Mouse (Mus musculus): ENCODE results near the gene Litaf. TPM values are rescaled to one million over a fixed set of nuclear protein-coding genes. Genes with fewer than 3 reads are reported as not detected.

The Litaf gene
- polyA plus RNA-seq, 1 experiment from 2014 or later: 39.6 TPM

DNA sequence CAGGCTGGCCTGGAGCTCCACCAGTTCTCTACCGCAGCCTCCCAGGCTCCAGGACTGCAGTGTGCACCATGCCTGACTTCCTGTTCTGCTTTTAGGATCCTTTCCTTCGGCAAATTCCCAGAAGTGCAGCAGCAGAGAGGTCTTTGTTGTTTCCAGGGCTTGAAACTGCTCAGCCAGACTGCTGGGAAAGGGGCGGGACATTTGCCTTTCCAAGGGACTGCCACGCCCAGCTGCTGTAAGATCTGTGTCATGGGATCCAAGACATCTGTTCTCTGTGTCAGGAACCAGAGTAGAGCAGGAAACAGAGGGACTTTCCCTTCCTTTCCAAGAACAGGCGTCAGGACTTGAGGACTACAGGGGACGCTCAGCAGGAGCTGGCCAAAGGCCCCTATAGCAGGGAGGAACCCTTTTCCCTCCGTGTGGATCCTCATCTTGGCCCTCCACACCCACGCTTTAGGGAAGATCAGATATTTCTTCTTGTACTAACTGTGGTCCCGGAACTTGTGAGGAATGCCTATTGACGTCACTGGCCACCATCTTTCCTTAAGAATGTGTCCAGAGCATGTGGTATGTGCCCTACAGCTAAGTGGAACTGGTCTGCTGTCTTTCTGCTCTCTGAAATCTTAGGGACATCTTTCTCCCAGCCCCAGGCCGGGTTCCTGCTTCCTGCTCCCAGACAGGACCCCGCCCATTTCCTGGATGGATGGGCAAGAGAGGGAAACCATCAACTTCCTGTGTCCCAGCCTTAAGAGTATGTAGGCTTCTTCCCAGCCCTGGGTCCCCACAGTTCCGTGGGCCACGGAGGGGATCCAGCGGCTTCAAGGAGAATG is 57.6 kb downstream of the Litaf start:
- peak; percentile 88 for ATAC-seq

DNA sequence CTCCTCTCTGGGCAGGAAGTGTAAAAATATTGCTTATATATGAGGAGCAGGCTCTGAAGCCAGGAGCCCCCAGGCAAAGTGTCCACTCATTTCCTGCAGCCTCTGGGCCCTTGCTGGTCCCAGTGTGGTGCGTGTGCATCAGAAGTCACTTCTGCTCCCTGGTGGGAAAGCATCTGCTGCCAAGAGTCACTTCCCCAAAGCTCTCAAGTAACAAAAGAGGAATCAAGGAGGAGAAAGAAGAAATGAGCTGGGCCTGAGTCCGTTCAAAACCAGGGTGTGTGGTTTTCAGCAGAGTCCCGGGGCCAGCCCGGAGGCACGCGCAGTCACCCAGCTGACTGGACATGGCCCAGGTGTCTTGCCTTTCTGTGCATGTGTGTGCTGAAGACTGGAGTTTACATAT is 59.9 kb downstream of the Litaf start:
- Histone ChIP-seq H3K4me1 (replicated peaks; ENCODE audit: control insufficient read depth, insufficient read depth, low read length) (peaks cover 10% of the 10 kb centered on the region; the same call in 1 of the 2 replicates), H3K36me3 (ENCODE audit: control insufficient read depth, insufficient read depth) (no peaks in the 10 kb centered on the region), H3K9ac (replicated peaks; ENCODE audit: low read depth, low read length) (no peak overlapping the region), H3K4me3 (replicated peaks; ENCODE audit: low read length) (no peak overlapping the region), H3K4me2 (ENCODE audit: low read length) (no peak overlapping the region), H3K9me3 (ENCODE audit: control insufficient read depth, low read length) (no peaks in the 10 kb centered on the region), H3K27ac (ENCODE audit: low read length) (no peak overlapping the region; the same call in none of the 2 replicates), H3K27me3 (replicated peaks; ENCODE audit: control insufficient read depth, insufficient read depth, low read length) (no peaks in the 10 kb centered on the region)
- ATAC-seq: no peak
- 76% methylated on average over 6 of the region's 6 CpGs for WGBS

More for the DNA sequence above, 57.6 kb downstream of the Litaf start:
- Histone ChIP-seq H3K27me3 (replicated peaks; ENCODE audit: control insufficient read depth, insufficient read depth, low read length) (no peaks in the 10 kb centered on the region), H3K9ac (replicated peaks; ENCODE audit: low read depth, low read length) (no peak overlapping the region), H3K9me3 (ENCODE audit: control insufficient read depth, low read length) (no peaks in the 10 kb centered on the region), H3K4me2 (ENCODE audit: low read length) (no peak overlapping the region), H3K4me3 (replicated peaks; ENCODE audit: low read length) (no peak overlapping the region), H3K36me3 (ENCODE audit: control insufficient read depth, insufficient read depth) (no peaks in the 10 kb centered on the region), H3K4me1 (replicated peaks; ENCODE audit: control insufficient read depth, insufficient read depth, low read length) (peaks cover 12% of the 10 kb centered on the region), H3K27ac (ENCODE audit: low read length) (peak overlapping the region; percentile 73)
- WGBS: 46% methylated on average over 15 of the region's 15 CpGs

DNA sequence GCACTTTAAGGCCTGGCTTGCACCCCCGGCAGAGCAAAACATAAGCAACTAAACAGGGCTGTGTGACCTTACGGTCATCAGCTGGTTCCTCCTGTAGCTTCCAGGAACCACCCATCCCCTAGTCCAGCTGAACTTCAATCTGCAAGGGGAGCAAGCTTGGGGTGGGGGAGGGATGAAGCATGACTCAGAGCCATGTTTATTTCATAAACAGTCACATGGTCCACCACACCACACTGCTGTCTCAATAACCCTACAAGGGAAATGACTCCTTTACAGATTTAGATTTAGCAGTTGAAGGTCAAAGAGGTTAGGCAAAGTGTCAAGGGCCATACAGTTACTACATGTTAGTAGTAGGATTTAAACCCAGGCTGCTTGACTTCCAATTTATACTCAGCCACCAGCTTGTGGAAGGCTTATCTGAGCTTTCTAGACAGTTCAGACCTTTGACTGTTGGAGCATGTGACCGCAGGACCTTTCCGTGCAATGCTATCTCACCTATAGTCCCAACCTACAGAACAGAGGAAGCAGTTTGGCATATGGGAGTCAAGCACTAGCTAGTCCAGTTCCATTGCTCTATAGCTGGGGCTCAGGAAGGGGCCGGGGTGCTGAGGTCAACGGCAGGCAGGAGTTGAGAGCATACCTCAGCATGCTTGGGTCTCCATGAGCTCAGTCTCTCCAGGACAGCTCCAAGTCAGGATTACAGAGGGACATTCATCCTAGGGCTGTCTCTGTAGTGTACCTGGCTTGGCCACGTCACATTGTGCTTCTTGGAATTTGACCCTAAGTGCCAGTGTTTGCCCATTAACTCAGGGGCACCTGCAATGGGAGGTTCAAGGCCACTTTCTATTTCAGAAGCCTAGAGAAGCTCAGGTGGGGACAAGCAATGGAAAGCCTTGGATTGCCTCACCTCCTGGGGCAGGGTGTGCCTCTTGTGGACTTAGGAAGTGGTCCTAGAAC is 64.0 kb downstream of the Litaf start:
- Histone ChIP-seq H3K27ac (ENCODE audit: low read length) (no peak overlapping the region), H3K4me1 (replicated peaks; ENCODE audit: control insufficient read depth, insufficient read depth, low read length) (no peaks in the 10 kb centered on the region), H3K27me3 (replicated peaks; ENCODE audit: control insufficient read depth, insufficient read depth, low read length) (no peaks in the 10 kb centered on the region), H3K9ac (replicated peaks; ENCODE audit: low read depth, low read length) (no peak overlapping the region), H3K36me3 (ENCODE audit: control insufficient read depth, insufficient read depth) (no peaks in the 10 kb centered on the region), H3K4me2 (ENCODE audit: low read length) (no peak overlapping the region), H3K9me3 (ENCODE audit: control insufficient read depth, low read length) (no peaks in the 10 kb centered on the region), H3K4me3 (replicated peaks; ENCODE audit: low read length) (no peak overlapping the region)
- ATAC-seq: no peak
- WGBS: 92% methylated on average over 7 of the region's 7 CpGs

DNA sequence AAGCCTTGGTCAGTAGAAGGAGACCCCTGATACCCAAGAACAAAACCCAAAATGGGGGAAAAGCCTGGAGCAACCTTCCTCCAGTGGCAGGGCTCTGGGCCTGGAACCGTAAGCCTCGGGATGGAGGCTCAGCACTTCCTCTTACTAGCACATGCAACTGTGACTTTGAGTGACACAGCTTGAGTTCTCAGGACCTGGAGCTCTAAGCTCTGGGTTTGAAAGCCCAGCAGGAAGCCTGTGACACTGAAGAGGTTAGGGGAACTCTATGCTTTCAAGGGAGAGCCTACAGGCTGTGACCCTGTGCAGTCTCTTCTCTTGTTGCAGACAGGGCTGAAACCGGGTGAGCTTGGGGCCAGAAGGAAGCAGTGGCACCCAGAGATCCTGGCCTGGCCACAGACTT is 66.1 kb downstream of the Litaf start:
- Histone ChIP-seq H3K4me3 (replicated peaks; ENCODE audit: low read length) (no peak overlapping the region), H3K9me3 (ENCODE audit: control insufficient read depth, low read length) (no peaks in the 10 kb centered on the region), H3K27ac (ENCODE audit: low read length) (no peak overlapping the region), H3K4me2 (ENCODE audit: low read length) (no peak overlapping the region), H3K4me1 (replicated peaks; ENCODE audit: control insufficient read depth, insufficient read depth, low read length) (no peaks in the 10 kb centered on the region), H3K9ac (replicated peaks; ENCODE audit: low read depth, low read length) (no peak overlapping the region), H3K36me3 (ENCODE audit: control insufficient read depth, insufficient read depth) (no peaks in the 10 kb centered on the region), H3K27me3 (replicated peaks; ENCODE audit: control insufficient read depth, insufficient read depth, low read length) (no peaks in the 10 kb centered on the region)
- WGBS: 59% methylated on average over 3 of the region's 3 CpGs
- ATAC-seq: no peak

DNA sequence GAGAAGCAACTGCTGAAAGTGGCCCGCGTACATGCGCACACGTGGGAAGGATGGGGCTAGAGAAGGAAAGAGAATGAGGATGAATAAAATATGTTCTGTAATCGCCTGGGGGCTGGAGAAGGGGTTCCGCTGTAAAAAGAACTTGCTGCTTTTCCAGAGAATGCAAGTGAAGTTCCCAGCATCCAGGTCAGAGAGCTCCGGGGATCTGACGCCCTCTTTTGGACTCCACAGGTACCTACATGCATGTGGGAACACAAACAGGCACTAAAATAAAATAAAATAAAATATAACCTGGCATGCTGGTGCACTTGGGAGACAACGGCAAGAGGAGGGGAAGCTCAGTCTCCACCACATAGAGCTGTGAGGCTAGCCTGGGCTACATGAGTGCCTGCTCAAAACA is 67.7 kb downstream of the Litaf start:
- Histone ChIP-seq H3K9me3 (ENCODE audit: control insufficient read depth, low read length) (no peaks in the 10 kb centered on the region), H3K4me1 (replicated peaks; ENCODE audit: control insufficient read depth, insufficient read depth, low read length) (peaks cover 6% of the 10 kb centered on the region), H3K4me2 (ENCODE audit: low read length) (no peak overlapping the region), H3K27me3 (replicated peaks; ENCODE audit: control insufficient read depth, insufficient read depth, low read length) (no peaks in the 10 kb centered on the region), H3K9ac (replicated peaks; ENCODE audit: low read depth, low read length) (no peak overlapping the region), H3K4me3 (replicated peaks; ENCODE audit: low read length) (no peak overlapping the region), H3K27ac (ENCODE audit: low read length) (no peak overlapping the region), H3K36me3 (ENCODE audit: control insufficient read depth, insufficient read depth) (no peaks in the 10 kb centered on the region)
- WGBS: 78% methylated on average over 9 of the region's 9 CpGs
- ATAC-seq: no peak

GRCm38 (mm10) chr16:10996576-10996975 is 69.4 kb downstream of the Litaf start:
- H3K27me3 ChIP-seq (replicated peaks; ENCODE audit: control insufficient read depth, insufficient read depth, low read length): no peaks in the 10 kb centered on the region
- ATAC-seq: no peak
- H3K4me3 ChIP-seq (replicated peaks; ENCODE audit: low read length): no peak overlapping the region
- H3K9ac ChIP-seq (replicated peaks; ENCODE audit: low read depth, low read length): no peak overlapping the region
- H3K36me3 ChIP-seq (ENCODE audit: control insufficient read depth, insufficient read depth): no peaks in the 10 kb centered on the region
- no peak overlapping the region for H3K27ac ChIP-seq (ENCODE audit: low read length)
- 91% methylated on average over 4 of the region's 4 CpGs for whole genome bisulfite sequencing
- H3K9me3 ChIP-seq (ENCODE audit: control insufficient read depth, low read length): no peaks in the 10 kb centered on the region
- no peak overlapping the region for H3K4me2 ChIP-seq (ENCODE audit: low read length)
- peaks cover 6% of the 10 kb centered on the region for H3K4me1 ChIP-seq (replicated peaks; ENCODE audit: control insufficient read depth, insufficient read depth, low read length)

DNA sequence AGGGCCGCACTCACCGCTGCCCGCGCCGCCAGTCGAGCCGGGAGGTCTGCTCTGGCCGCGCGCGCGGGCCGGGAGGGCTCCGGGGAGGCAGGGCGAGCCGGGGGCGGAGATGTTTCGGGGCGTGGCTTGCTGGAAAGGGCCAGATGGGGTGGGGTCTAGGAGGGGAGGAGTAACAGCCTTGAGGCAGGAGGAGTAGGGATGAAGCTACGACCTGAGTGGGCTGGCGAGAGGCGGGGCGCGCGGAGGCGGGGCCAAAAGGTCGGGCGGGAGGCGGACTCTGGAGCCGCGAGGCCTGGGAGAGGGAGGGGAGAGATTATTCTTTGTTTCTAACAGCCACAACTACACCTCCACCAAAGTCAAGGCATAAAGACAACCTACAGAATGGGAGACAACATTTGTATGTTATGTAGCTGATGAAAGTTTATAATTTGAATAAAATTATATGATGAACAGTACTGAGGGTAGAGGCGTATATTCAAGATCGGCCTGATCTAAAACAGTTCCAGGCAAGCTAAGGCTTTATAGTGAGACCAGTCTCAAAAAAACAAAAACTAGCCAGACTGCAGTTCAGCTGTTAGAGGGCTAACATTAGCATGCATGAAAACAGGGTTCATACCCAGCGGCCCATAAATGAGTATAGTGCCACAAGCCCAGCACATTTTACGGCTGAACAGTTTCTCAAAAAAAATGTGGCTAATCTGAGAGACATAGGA is 72.8 kb downstream of the Litaf start:
- Histone ChIP-seq H3K4me2 (ENCODE audit: low read length) (peak overlapping the region; percentile 74), H3K4me3 (replicated peaks; ENCODE audit: low read length) (peak overlapping the region; percentile 58)
- WGBS: 5% methylated on average over 35 of the region's 35 CpGs

GRCm38 (mm10) chr16:10992090-10993031 is 73.6 kb downstream of the Litaf start:
- peak; percentile 19; the same call in 1 of the 2 replicates for ATAC-seq
- no peaks in the 10 kb centered on the region for H3K36me3 ChIP-seq (ENCODE audit: control insufficient read depth, insufficient read depth)
- peaks cover 6% of the 10 kb centered on the region for H3K4me1 ChIP-seq (replicated peaks; ENCODE audit: control insufficient read depth, insufficient read depth, low read length)
- H3K4me3 ChIP-seq (replicated peaks; ENCODE audit: low read length): peak overlapping the region; percentile 58
- H3K4me2 ChIP-seq (ENCODE audit: low read length): peak overlapping the region; percentile 74
- H3K27me3 ChIP-seq (replicated peaks; ENCODE audit: control insufficient read depth, insufficient read depth, low read length): no peaks in the 10 kb centered on the region
- peaks cover 6% of the 10 kb centered on the region for H3K9me3 ChIP-seq (ENCODE audit: control insufficient read depth, low read length)
- H3K27ac ChIP-seq (ENCODE audit: low read length): peak overlapping the region; percentile 56
- under 1% methylated on average over 51 of the region's 52 CpGs for WGBS
- peak overlapping the region; percentile 61 for H3K9ac ChIP-seq (replicated peaks; ENCODE audit: low read depth, low read length)

More for the DNA sequence above, 72.8 kb downstream of the Litaf start:
- H3K9ac ChIP-seq (replicated peaks; ENCODE audit: low read depth, low read length): peak overlapping the region; percentile 61
- H3K4me1 ChIP-seq (replicated peaks; ENCODE audit: control insufficient read depth, insufficient read depth, low read length): peaks cover 6% of the 10 kb centered on the region
- peak overlapping the region; percentile 56; the same call in 1 of the 2 replicates for H3K27ac ChIP-seq (ENCODE audit: low read length)
- H3K9me3 ChIP-seq (ENCODE audit: control insufficient read depth, low read length): peaks cover 6% of the 10 kb centered on the region
- H3K27me3 ChIP-seq (replicated peaks; ENCODE audit: control insufficient read depth, insufficient read depth, low read length): no peaks in the 10 kb centered on the region
- H3K36me3 ChIP-seq (ENCODE audit: control insufficient read depth, insufficient read depth): no peaks in the 10 kb centered on the region
- peak; percentile 94 for ATAC-seq

All from forebrain, embryonic 16.5 days (tissue).